Mouse (Mus musculus) MEL (cell line): ENCODE data around the gene Alox15. TPM values are rescaled to one million over a fixed set of nuclear protein-coding genes. Genes with fewer than 3 reads are reported as not detected.

Experiments used
- DNase-seq: peaks from one replicate; pipeline ENCODE4 v3.0.0; 2011; ENCODE audit warnings: low read depth, low spot score
- H3K27ac ChIP-seq: 2 replicates; pipeline ENCODE4 v1.5.1; 2012; ENCODE audit warnings: low read depth, mild to moderate bottlenecking, control low read depth, low read length, moderate library complexity; ENCODE audit not compliant: control insufficient read depth
- H3K27me3 ChIP-seq, 2 experiments: fragments of 150-350 bp in 1 of 2; sonication (generic) in 1 of 2; 2 replicates each; pipeline ENCODE4 v1.6.1; 2012; ENCODE audit warnings: low read length in 2 of 2, mild to moderate bottlenecking in 2 of 2, improper control_type of control experiment in 1 of 2, moderate library complexity in 1 of 2; ENCODE audit not compliant: insufficient read depth in 2 of 2, control insufficient read depth in 1 of 2
- H3K36me3 ChIP-seq, 2 experiments: 2 replicates each; pipeline ENCODE4 v1.6.1; 2012 to 2014; ENCODE audit warnings: low read length in 2 of 2, improper control_type of control experiment in 1 of 2, inconsistent platforms in 1 of 2, mild to moderate bottlenecking in 1 of 2; ENCODE audit not compliant: insufficient read depth in 2 of 2, control insufficient read depth in 1 of 2
- H3K4me1 ChIP-seq, 2 experiments: fragments of 150-350 bp in 1 of 2; sonication (generic) in 1 of 2; 2 replicates each; pipeline ENCODE4 v1.6.1; 2012; ENCODE audit warnings: low read length in 2 of 2, improper control_type of control experiment in 1 of 2, mild to moderate bottlenecking in 1 of 2; ENCODE audit not compliant: insufficient read depth in 2 of 2, control insufficient read depth in 1 of 2
- H3K4me3 ChIP-seq, 2 experiments: fragments of 150-350 bp in 1 of 2; sonication (generic) in 1 of 2; 2 replicates each; pipeline ENCODE4 v1.5.1; 2012; ENCODE audit warnings: low read depth in 2 of 2, low read length in 2 of 2, mild to moderate bottlenecking in 2 of 2, moderate library complexity in 2 of 2, control low read depth in 1 of 2, improper control_type of control experiment in 1 of 2; ENCODE audit not compliant: control insufficient read depth in 1 of 2, insufficient read depth in 1 of 2
- H3K79me2 ChIP-seq: 2 replicates; pipeline ENCODE4 v1.6.1; 2012; ENCODE audit warnings: mild to moderate bottlenecking, low read length, moderate library complexity; ENCODE audit not compliant: control insufficient read depth, poor library complexity, insufficient read depth
- H3K9ac ChIP-seq: 2 replicates; pipeline ENCODE4 v1.6.1; 2012; ENCODE audit warnings: low read depth, mild to moderate bottlenecking, control low read depth, low read length, moderate library complexity; ENCODE audit not compliant: control insufficient read depth, poor library complexity, severe bottlenecking
- H3K9me3 ChIP-seq: fragments of 150-350 bp; sonication (generic); replicated peaks from 2 replicates; pipeline ENCODE4 v1.6.1; 2012; ENCODE audit warnings: mild to moderate bottlenecking, low read length, improper control_type of control experiment, moderate library complexity; ENCODE audit not compliant: insufficient read depth
- BHLHE40 ChIP-seq: IDR thresholded peaks from 2 replicates; pipeline ENCODE4 v1.6.1; 2012; ENCODE audit warnings: low read depth, mild to moderate bottlenecking, inconsistent platforms, low read length, improper control_type of control experiment, borderline replicate concordance
- CHD1 ChIP-seq: IDR thresholded peaks from 2 replicates; pipeline ENCODE4 v1.6.1; 2012; ENCODE audit warnings: low read depth, mild to moderate bottlenecking, inconsistent platforms, low read length, improper control_type of control experiment
- CHD2 ChIP-seq: IDR thresholded peaks from 2 replicates; pipeline ENCODE4 v1.6.1; 2011; ENCODE audit warnings: low read length, improper control_type of control experiment
- CTCF ChIP-seq, 3 experiments: IDR thresholded peaks in 2 of 3; conservative IDR thresholded peaks in 1 of 3; 2 replicates each; pipeline ENCODE4 v1.5.1; 2011 to 2012; ENCODE audit warnings: low read length in 3 of 3, low read depth in 2 of 3, mild to moderate bottlenecking in 2 of 3, improper control_type of control experiment in 1 of 3, inconsistent platforms in 1 of 3, mixed read lengths in 1 of 3, moderate library complexity in 1 of 3; ENCODE audit not compliant: control insufficient read depth in 1 of 3, insufficient read depth in 1 of 3, poor library complexity in 1 of 3, severe bottlenecking in 1 of 3
- E2F4 ChIP-seq: IDR thresholded peaks from 2 replicates; pipeline ENCODE4 v1.6.1; 2011; ENCODE audit warnings: low read depth, low read length, improper control_type of control experiment, borderline replicate concordance
- ELF1 ChIP-seq: IDR thresholded peaks from 2 replicates; pipeline ENCODE4 v1.6.1; 2014; ENCODE audit warnings: low read depth, mild to moderate bottlenecking, inconsistent platforms, low read length, improper control_type of control experiment, moderate library complexity
- EP300 ChIP-seq, 2 experiments: IDR thresholded peaks; 2 replicates each; pipeline ENCODE4 v1.6.1; 2011; ENCODE audit warnings: improper control_type of control experiment in 2 of 2, low read length in 2 of 2, low read depth in 1 of 2, mild to moderate bottlenecking in 1 of 2
- ETS1 ChIP-seq: IDR thresholded peaks from 2 replicates; pipeline ENCODE4 v1.6.1; 2012; ENCODE audit warnings: low read depth, mild to moderate bottlenecking, inconsistent platforms, low read length, improper control_type of control experiment, moderate library complexity
- GABPA ChIP-seq: IDR thresholded peaks from 2 replicates; pipeline ENCODE4 v1.6.1; 2012; ENCODE audit warnings: low read depth, mild to moderate bottlenecking, inconsistent platforms, low read length, improper control_type of control experiment, moderate library complexity
- GATA1 ChIP-seq: IDR thresholded peaks from 2 replicates; pipeline ENCODE4 v1.6.1; 2011; ENCODE audit warnings: low read depth, low read length, improper control_type of control experiment
- HCFC1 ChIP-seq: IDR thresholded peaks from 2 replicates; pipeline ENCODE4 v1.6.1; 2012; ENCODE audit warnings: low read depth, mild to moderate bottlenecking, inconsistent platforms, low read length, improper control_type of control experiment, moderate library complexity
- JUND ChIP-seq: IDR thresholded peaks from 2 replicates; pipeline ENCODE4 v1.6.1; 2011; ENCODE audit warnings: low read depth, mild to moderate bottlenecking, improper control_type of control experiment, low read length
- KAT2A ChIP-seq: conservative IDR thresholded peaks from 2 replicates; pipeline ENCODE4 v1.6.1; 2012; ENCODE audit warnings: low read depth, low read length, improper control_type of control experiment, inconsistent platforms
- MAFK ChIP-seq: IDR thresholded peaks from 2 replicates; pipeline ENCODE4 v1.6.1; 2011; ENCODE audit warnings: low read depth, mild to moderate bottlenecking, low read length, improper control_type of control experiment, borderline replicate concordance
- MAX ChIP-seq: IDR thresholded peaks from 2 replicates; pipeline ENCODE4 v1.6.1; 2011; ENCODE audit warnings: low read length, improper control_type of control experiment
- MAZ ChIP-seq: IDR thresholded peaks from 2 replicates; pipeline ENCODE4 v1.6.1; 2012; ENCODE audit warnings: low read depth, mild to moderate bottlenecking, inconsistent platforms, low read length, improper control_type of control experiment
- MEF2A ChIP-seq: IDR thresholded peaks from 2 replicates; pipeline ENCODE4 v1.6.1; 2014; ENCODE audit warnings: low read depth, mild to moderate bottlenecking, inconsistent platforms, low read length, improper control_type of control experiment; ENCODE audit not compliant: poor library complexity, insufficient replicate concordance, severe bottlenecking; ENCODE audit errors: extremely low read depth
- MXI1 ChIP-seq: IDR thresholded peaks from 2 replicates; pipeline ENCODE4 v1.6.1; 2011; ENCODE audit warnings: mild to moderate bottlenecking, low read depth, low read length, improper control_type of control experiment
- MYB ChIP-seq: IDR thresholded peaks from 2 replicates; pipeline ENCODE4 v1.6.1; 2011; ENCODE audit warnings: mild to moderate bottlenecking, low read depth, low read length, improper control_type of control experiment
- MYC ChIP-seq: IDR thresholded peaks from 2 replicates; pipeline ENCODE4 v1.6.1; 2011; ENCODE audit warnings: low read depth, mild to moderate bottlenecking, low read length, improper control_type of control experiment, moderate library complexity
- NELFE ChIP-seq: IDR thresholded peaks from 2 replicates; pipeline ENCODE4 v1.6.1; 2011; ENCODE audit warnings: low read depth, low read length, improper control_type of control experiment
- POLR2A ChIP-seq, 2 experiments: IDR thresholded peaks; 2 replicates each; pipeline ENCODE4 v1.6.1; 2011 to 2012; ENCODE audit warnings: low read length in 2 of 2, mild to moderate bottlenecking in 2 of 2, control low read depth in 1 of 2, improper control_type of control experiment in 1 of 2, low read depth in 1 of 2, moderate library complexity in 1 of 2; ENCODE audit not compliant: control insufficient read depth in 1 of 2, insufficient read depth in 1 of 2, poor library complexity in 1 of 2
- POLR2AphosphoS2 ChIP-seq: IDR thresholded peaks from 2 replicates; pipeline ENCODE4 v1.6.1; 2011; ENCODE audit warnings: low read length, improper control_type of control experiment
- POLR2AphosphoS5 ChIP-seq: IDR thresholded peaks from 2 replicates; pipeline ENCODE4 v1.6.1; 2012; ENCODE audit warnings: low read depth, borderline replicate concordance, mild to moderate bottlenecking, inconsistent platforms, low read length, moderate library complexity, mixed read lengths
- RAD21 ChIP-seq: IDR thresholded peaks from 2 replicates; pipeline ENCODE4 v1.6.1; 2011; ENCODE audit warnings: mild to moderate bottlenecking, low read depth, low read length, improper control_type of control experiment
- RCOR1 ChIP-seq: IDR thresholded peaks from 2 replicates; pipeline ENCODE4 v1.6.1; 2012; ENCODE audit warnings: low read depth, mild to moderate bottlenecking, inconsistent platforms, low read length, improper control_type of control experiment
- SIN3A ChIP-seq: IDR thresholded peaks from 2 replicates; pipeline ENCODE4 v1.6.1; 2012; ENCODE audit warnings: low read length, improper control_type of control experiment, inconsistent platforms
- SMC3 ChIP-seq: IDR thresholded peaks from 2 replicates; pipeline ENCODE4 v1.6.1; 2011; ENCODE audit warnings: low read depth, low read length, improper control_type of control experiment
- TAL1 ChIP-seq: IDR thresholded peaks from 2 replicates; pipeline ENCODE4 v1.6.1; 2012; ENCODE audit warnings: mild to moderate bottlenecking, inconsistent platforms, low read length, moderate library complexity, mixed read lengths
- TBP ChIP-seq: IDR thresholded peaks from 2 replicates; pipeline ENCODE4 v1.8.0; 2011; ENCODE audit warnings: low read depth, low read length, improper control_type of control experiment
- TCF12 ChIP-seq: IDR thresholded peaks from 2 replicates; pipeline ENCODE4 v1.6.1; 2014; ENCODE audit warnings: low read depth, mild to moderate bottlenecking, inconsistent platforms, low read length, improper control_type of control experiment, moderate library complexity
- UBTF ChIP-seq: IDR thresholded peaks from 2 replicates; pipeline ENCODE4 v1.6.1; 2012; ENCODE audit warnings: low read depth, mild to moderate bottlenecking, inconsistent platforms, low read length, improper control_type of control experiment, moderate library complexity, borderline replicate concordance; ENCODE audit not compliant: insufficient read depth
- USF1 ChIP-seq: IDR thresholded peaks from 2 replicates; pipeline ENCODE4 v1.6.1; 2014; ENCODE audit warnings: low read depth, mild to moderate bottlenecking, inconsistent platforms, low read length, improper control_type of control experiment, moderate library complexity
- USF2 ChIP-seq, 2 experiments: IDR thresholded peaks; 2 replicates each; pipeline ENCODE4 v1.6.1; 2011 to 2012; ENCODE audit warnings: improper control_type of control experiment in 2 of 2, low read length in 2 of 2, borderline replicate concordance in 1 of 2, inconsistent platforms in 1 of 2, low read depth in 1 of 2, mild to moderate bottlenecking in 1 of 2; ENCODE audit not compliant: insufficient read depth in 1 of 2
- ZC3H11A ChIP-seq: IDR thresholded peaks from 2 replicates; pipeline ENCODE4 v1.6.1; 2012; ENCODE audit warnings: low read depth, mild to moderate bottlenecking, inconsistent platforms, low read length, improper control_type of control experiment
- ZKSCAN1 ChIP-seq: IDR thresholded peaks from 2 replicates; pipeline ENCODE4 v1.6.1; 2012; ENCODE audit warnings: low read depth, mild to moderate bottlenecking, inconsistent platforms, low read length, improper control_type of control experiment, moderate library complexity
- ZMIZ1 ChIP-seq: IDR thresholded peaks from 2 replicates; pipeline ENCODE4 v1.6.1; 2012; ENCODE audit warnings: low read depth, mild to moderate bottlenecking, inconsistent platforms, low read length, improper control_type of control experiment, moderate library complexity
- ZNF384 ChIP-seq: IDR thresholded peaks from 2 replicates; pipeline ENCODE4 v1.6.1; 2012; ENCODE audit warnings: low read depth, mild to moderate bottlenecking, inconsistent platforms, low read length, improper control_type of control experiment
- polyA plus RNA-seq, 2 experiments: library from polyadenylated mRNA; stranded (reverse) in 1 of 2; unstranded in 1 of 2; fragments of >175 nt in 1 of 2; fragments of >200 nt in 1 of 2; gene quantifications; 2 replicates each; pipeline versions ENCODE4 v1.2.1 to v1.2.4; 2012; ENCODE audit warnings: low replicate concordance in 2 of 2, low read depth in 1 of 2; ENCODE audit not compliant: insufficient read length in 2 of 2, insufficient read depth in 1 of 2, missing spikeins in 1 of 2
- total RNA-seq: library from RNA; depleted of rRNA; stranded (reverse); fragments of 300-350 nt; gene quantifications from 2 replicates; pipeline ENCODE4 v1.2.3, GENCODE M21; 2012

Gene Alox15
- total and polyA plus RNA-seq, 3 experiments = not detected

DNA sequence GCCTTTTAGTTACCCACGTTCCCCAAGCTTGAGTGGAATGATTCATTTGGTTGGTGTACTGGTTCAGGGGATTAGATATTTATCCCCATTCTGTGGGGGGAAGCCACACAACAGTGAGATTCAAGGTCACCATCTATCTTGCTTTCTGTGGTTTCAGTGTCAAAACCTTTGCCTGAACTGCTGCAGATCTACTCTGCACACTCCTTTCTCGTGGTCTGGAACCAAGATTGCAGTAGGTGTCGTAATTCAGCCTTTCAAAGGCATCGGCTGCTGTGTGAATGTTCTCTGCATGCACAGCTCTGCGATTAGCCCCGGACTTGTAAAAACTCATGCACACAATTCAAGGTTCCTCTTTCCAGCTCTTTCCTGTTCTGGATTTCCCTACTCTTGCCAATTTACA, 24.2 kb upstream of the Alox15 start:
- DNase-seq = peak; percentile 79
- H3K9ac ChIP-seq = no peak overlapping the region
- TF ChIP-seq JUND (no peak), SIN3A (no peak), MAZ (no peak), HCFC1 (no peak), ZMIZ1 (no peak), MAX (0 out of 2 replicates have a peak, but pooled peaks have one; percentile 2), TCF12 (peak; percentile 73; the same call in 1 of the 2 replicates), GABPA (no peak), GATA1 (peak; percentile 56; the same call in 1 of the 2 replicates), KAT2A (no peak), NELFE (no peak), POLR2AphosphoS2 (no peak), E2F4 (no peak), EP300 (IDR thresholded peaks at IDR 0.05; ENCODE audit: low read depth in 1 of 2, low read length in 2 of 2) (peak; percentile 45 to 80), USF2 (IDR thresholded peaks at IDR 0.05; ENCODE audit: borderline replicate concordance in 1 of 2, insufficient read depth in 1 of 2, low read depth in 1 of 2, low read length in 2 of 2) (no peak), TBP (no peak), MEF2A (no peak), RCOR1 (peak; percentile 99), RAD21 (no peak), MAFK (no peak), CHD1 (no peak), ELF1 (no peak), ZNF384 (no peak), CTCF (IDR thresholded peaks at IDR 0.05 in 2 of 3, conservative IDR thresholded peaks at IDR 0.05 in 1 of 3; ENCODE audit: control insufficient read depth in 1 of 3, insufficient read depth in 1 of 3, low read depth in 2 of 3, low read length in 3 of 3, poor library complexity in 1 of 3, severe bottlenecking in 1 of 3) (no peak), MXI1 (peak; percentile 43; the same call in 1 of the 2 replicates), USF1 (no peak), POLR2AphosphoS5 (no peak), BHLHE40 (no peak), SMC3 (no peak), UBTF (no peak), MYC (no peak), CHD2 (no peak), POLR2A (IDR thresholded peaks at IDR 0.05; ENCODE audit: control insufficient read depth in 1 of 2, insufficient read depth in 1 of 2, low read depth in 1 of 2, low read length in 2 of 2, poor library complexity in 1 of 2) (no peak), ZC3H11A (no peak), TAL1 (0 out of 2 replicates have a peak, but pooled peaks have one; percentile 37), ETS1 (no peak), MYB (no peak), ZKSCAN1 (no peak)

More for the DNA sequence above, 24.2 kb upstream of the Alox15 start:
- Histone ChIP-seq H3K4me3 (no peak overlapping the region), H3K27me3 (peaks cover 0 to 2% of the 10 kb centered on the region in 2 experiments; a peak in 1 of 4 replicates), H3K36me3 (peaks cover 0 to 24% of the 10 kb centered on the region in 2 experiments; a peak in 2 of 4 replicates), H3K9me3 (no peaks in the 10 kb centered on the region), H3K4me1 (peaks cover 8 to 21% of the 10 kb centered on the region in 2 experiments), H3K79me2 (no peaks in the 10 kb centered on the region), H3K27ac (no peak overlapping the region)
